Mouse (Mus musculus): ENCODE results near the gene Polm.

DNA sequence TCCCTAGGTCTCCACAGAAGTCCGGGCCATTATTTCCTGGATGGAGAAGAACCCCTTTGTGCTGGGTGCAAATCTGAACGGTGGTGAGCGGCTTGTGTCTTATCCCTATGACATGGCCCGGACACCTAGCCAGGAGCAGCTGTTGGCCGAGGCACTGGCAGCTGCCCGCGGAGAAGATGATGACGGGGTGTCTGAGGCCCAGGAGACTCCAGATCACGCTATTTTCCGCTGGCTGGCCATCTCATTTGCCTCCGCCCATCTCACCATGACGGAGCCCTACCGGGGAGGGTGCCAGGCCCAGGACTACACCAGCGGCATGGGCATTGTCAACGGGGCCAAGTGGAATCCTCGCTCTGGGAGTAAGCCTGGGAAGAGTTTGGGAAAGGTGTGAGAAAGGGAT lies 32.3 kb upstream of the Polm start:
- TF ChIP-seq GATA1 (IDR thresholded peaks at IDR 0.05; ENCODE audit: low read length) (no peak), TAL1 (IDR thresholded peaks at IDR 0.05; ENCODE audit: low read length) (no peak)

Data from erythroblast, embryonic 14.5 days (primary cell).